Mouse (Mus musculus): ENCODE results near the gene Ccdc15. TPM values are rescaled to one million over a fixed set of nuclear protein-coding genes. Genes with fewer than 3 reads are reported as not detected.

Ccdc15 gene
- total RNA-seq, 1 experiment = 6.7 TPM

GRCm38 (mm10) chr9:37235951-37236737, 112.1 kb downstream of the Ccdc15 start:
- Histone ChIP-seq H3K36me3 (ENCODE audit: control insufficient read depth, insufficient read depth, low read length, poor library complexity, severe bottlenecking) (no peaks in the 10 kb centered on the region), H3K4me1 (ENCODE audit: control insufficient read depth in 2 of 2, insufficient read depth in 2 of 2, low read length in 2 of 2, poor library complexity in 1 of 2) (peaks cover 0 to 3% of the 10 kb centered on the region in 2 experiments; a peak in 1 of 4 replicates), H3K9ac (ENCODE audit: insufficient read depth, low read depth, low read length, poor library complexity, severe bottlenecking) (no peak overlapping the region), H3K9me3 (ENCODE audit: control insufficient read depth, insufficient read depth, low read depth, low read length) (no peaks in the 10 kb centered on the region), H3K4me3 (ENCODE audit: insufficient read depth in 1 of 2, low read depth in 1 of 2, low read length in 2 of 2, poor library complexity in 1 of 2, severe bottlenecking in 1 of 2) (no peak overlapping the region), H3K27ac (ENCODE audit: insufficient read depth, low read depth, low read length, poor library complexity, severe bottlenecking) (no peak overlapping the region)
- no peak for TF ChIP-seq ZNF384 (IDR thresholded peaks at IDR 0.05; ENCODE audit: low read depth, low read length)
- TF ChIP-seq MAFK (IDR thresholded peaks at IDR 0.05; ENCODE audit: insufficient read depth, low read depth, low read length) = no peak
- no peak for TF ChIP-seq CHD2 (IDR thresholded peaks at IDR 0.05; ENCODE audit: low read depth, low read length)
- TF ChIP-seq HCFC1 (IDR thresholded peaks at IDR 0.05; ENCODE audit: borderline replicate concordance, insufficient read depth, low read length) = no peak
- no peak for TF ChIP-seq ZC3H11A (IDR thresholded peaks at IDR 0.05; ENCODE audit: borderline replicate concordance, low read depth, low read length)
- DNase-seq (ENCODE audit: low read depth, low spot score) = no peak
- in situ Hi-C loops (cut with MboI; ENCODE audit: low sequenced_read_pairs in 2 of 2, unreplicated experiment in 2 of 2) = no loop called here

GRCm38 (mm10) chr9:37232201-37233195, 115.7 kb downstream of the Ccdc15 start:
- no peak for DNase-seq (ENCODE audit: low read depth, low spot score)

GRCm38 (mm10) chr9:37230486-37231195, 117.6 kb downstream of the Ccdc15 start:
- Histone ChIP-seq H3K36me3 (ENCODE audit: control insufficient read depth, insufficient read depth, low read length, poor library complexity, severe bottlenecking) (no peaks in the 10 kb centered on the region), H3K27ac (ENCODE audit: insufficient read depth, low read depth, low read length, poor library complexity, severe bottlenecking) (no peak overlapping the region), H3K4me3 (ENCODE audit: insufficient read depth in 1 of 2, low read depth in 1 of 2, low read length in 2 of 2, poor library complexity in 1 of 2, severe bottlenecking in 1 of 2) (no peak overlapping the region), H3K9ac (ENCODE audit: insufficient read depth, low read depth, low read length, poor library complexity, severe bottlenecking) (no peak overlapping the region), H3K4me1 (ENCODE audit: control insufficient read depth in 2 of 2, insufficient read depth in 2 of 2, low read length in 2 of 2, poor library complexity in 1 of 2) (peaks cover 0 to 3% of the 10 kb centered on the region in 2 experiments; a peak in 1 of 4 replicates), H3K9me3 (ENCODE audit: control insufficient read depth, insufficient read depth, low read depth, low read length) (no peaks in the 10 kb centered on the region)
- in situ Hi-C loops (cut with MboI; ENCODE audit: low sequenced_read_pairs in 2 of 2, unreplicated experiment in 2 of 2) = no loop called here
- TF ChIP-seq CHD2 (IDR thresholded peaks at IDR 0.05; ENCODE audit: low read depth, low read length) (no peak), ZNF384 (IDR thresholded peaks at IDR 0.05; ENCODE audit: low read depth, low read length) (no peak), MAFK (IDR thresholded peaks at IDR 0.05; ENCODE audit: insufficient read depth, low read depth, low read length) (no peak), ZC3H11A (IDR thresholded peaks at IDR 0.05; ENCODE audit: borderline replicate concordance, low read depth, low read length) (no peak), HCFC1 (IDR thresholded peaks at IDR 0.05; ENCODE audit: borderline replicate concordance, insufficient read depth, low read length) (no peak)
- DNase-seq (ENCODE audit: low read depth, low spot score) = no peak

More at GRCm38 (mm10) chr9:37232201-37233195, 115.7 kb downstream of the Ccdc15 start:
- Histone ChIP-seq H3K4me3 (ENCODE audit: insufficient read depth in 1 of 2, low read depth in 1 of 2, low read length in 2 of 2, poor library complexity in 1 of 2, severe bottlenecking in 1 of 2) (peak overlapping the region in 1 of 2 experiments; percentile 16; a peak in 1 of 4 replicates), H3K9me3 (ENCODE audit: control insufficient read depth, insufficient read depth, low read depth, low read length) (no peaks in the 10 kb centered on the region), H3K36me3 (ENCODE audit: control insufficient read depth, insufficient read depth, low read length, poor library complexity, severe bottlenecking) (no peaks in the 10 kb centered on the region), H3K4me1 (ENCODE audit: control insufficient read depth in 2 of 2, insufficient read depth in 2 of 2, low read length in 2 of 2, poor library complexity in 1 of 2) (peaks cover 0 to 3% of the 10 kb centered on the region in 2 experiments; a peak in 1 of 4 replicates), H3K27ac (ENCODE audit: insufficient read depth, low read depth, low read length, poor library complexity, severe bottlenecking) (no peak overlapping the region), H3K9ac (ENCODE audit: insufficient read depth, low read depth, low read length, poor library complexity, severe bottlenecking) (peak overlapping the region; percentile 43)
- TF ChIP-seq CHD2 (IDR thresholded peaks at IDR 0.05; ENCODE audit: low read depth, low read length) (no peak), MAFK (IDR thresholded peaks at IDR 0.05; ENCODE audit: insufficient read depth, low read depth, low read length) (no peak), HCFC1 (IDR thresholded peaks at IDR 0.05; ENCODE audit: borderline replicate concordance, insufficient read depth, low read length) (no peak), ZC3H11A (IDR thresholded peaks at IDR 0.05; ENCODE audit: borderline replicate concordance, low read depth, low read length) (no peak), ZNF384 (IDR thresholded peaks at IDR 0.05; ENCODE audit: low read depth, low read length) (no peak)
- in situ Hi-C loops (cut with MboI; ENCODE audit: low sequenced_read_pairs in 2 of 2, unreplicated experiment in 2 of 2) = no loop called here

- no peaks in the 10 kb centered on the region for H3K9me3 ChIP-seq (ENCODE audit: control insufficient read depth, insufficient read depth, low read depth, low read length)
- no peak for DNase-seq (ENCODE audit: low read depth, low spot score)
- in situ Hi-C loops (cut with MboI; ENCODE audit: low sequenced_read_pairs in 2 of 2, unreplicated experiment in 2 of 2) = loop anchor here in 1 of 2 experiments (5.0 kb wide), 1 partner anchor 333 kb away; no protein-coding TSS in a partner anchor
- no peak overlapping the region for H3K4me3 ChIP-seq (ENCODE audit: insufficient read depth in 1 of 2, low read depth in 1 of 2, low read length in 2 of 2, poor library complexity in 1 of 2, severe bottlenecking in 1 of 2)
- no peaks in the 10 kb centered on the region for H3K36me3 ChIP-seq (ENCODE audit: control insufficient read depth, insufficient read depth, low read length, poor library complexity, severe bottlenecking)
- no peak overlapping the region for H3K9ac ChIP-seq (ENCODE audit: insufficient read depth, low read depth, low read length, poor library complexity, severe bottlenecking)
- H3K27ac ChIP-seq (ENCODE audit: insufficient read depth, low read depth, low read length, poor library complexity, severe bottlenecking) = no peak overlapping the region
- no peak for TF ChIP-seq CHD2 (IDR thresholded peaks at IDR 0.05; ENCODE audit: low read depth, low read length)
- no peak for TF ChIP-seq MAFK (IDR thresholded peaks at IDR 0.05; ENCODE audit: insufficient read depth, low read depth, low read length)
- TF ChIP-seq ZNF384 (IDR thresholded peaks at IDR 0.05; ENCODE audit: low read depth, low read length) = no peak
- peak; percentile 88 for TF ChIP-seq ZC3H11A (IDR thresholded peaks at IDR 0.05; ENCODE audit: borderline replicate concordance, low read depth, low read length)
- peaks cover 0 to 3% of the 10 kb centered on the region in 2 experiments; a peak in 1 of 4 replicates for H3K4me1 ChIP-seq (ENCODE audit: control insufficient read depth in 2 of 2, insufficient read depth in 2 of 2, low read length in 2 of 2, poor library complexity in 1 of 2)
These were observed 118.3 kb downstream of the Ccdc15 start for GRCm38 (mm10) chr9:37229880-37230325.

Other genes starting within 250 kb of the Ccdc15 start
- gene Pknox2, start 201.0 kb downstream of the Ccdc15 start, total RNA-seq (2012; rRNA removed) = 1.2 and 1.8 TPM in 2 replicates
- gene Tmem218, start 140.2 kb downstream of the Ccdc15 start, total RNA-seq (2012; rRNA removed) = 3.3 and 4.9 TPM in 2 replicates
- 4.1 and 5.8 TPM in 2 replicates for gene Slc37a2, start 92.7 kb downstream of the Ccdc15 start, total RNA-seq (2012; rRNA removed)
- 0.32 and 0.36 TPM in 2 replicates for gene Hepacam, start 18.9 kb upstream of the Ccdc15 start, total RNA-seq (2012; rRNA removed)
- 10.8 and 11.2 TPM in 2 replicates for gene Robo4, start 53.5 kb upstream of the Ccdc15 start, total RNA-seq (2012; rRNA removed)
- 1.2 and 1.4 TPM in 2 replicates for gene Robo3, start 84.8 kb upstream of the Ccdc15 start, total RNA-seq (2012; rRNA removed)
- gene Msantd2, start 140.9 kb upstream of the Ccdc15 start, total RNA-seq (2012; rRNA removed) = 66.9 and 81.3 TPM in 2 replicates
- gene Esam, start 179.6 kb upstream of the Ccdc15 start, total RNA-seq (2012; rRNA removed) = 6.5 and 6.9 TPM in 2 replicates
- gene Vsig2, start 190.8 kb upstream of the Ccdc15 start, total RNA-seq (2012; rRNA removed) = 4.8 and 6.7 TPM in 2 replicates
- 0.40 and 0.63 TPM in 2 replicates for gene Nrgn, start 204.5 kb upstream of the Ccdc15 start, total RNA-seq (2012; rRNA removed)
- gene Siae, start 207.3 kb upstream of the Ccdc15 start, total RNA-seq (2012; rRNA removed) = 8.5 and 13.7 TPM in 2 replicates